Mouse (Mus musculus): Measurements from ENCODE around the gene Cd276. TPM values are rescaled to one million over a fixed set of nuclear protein-coding genes. Genes with fewer than 3 reads are reported as not detected.
"Not testable (repeated sequence)": the region's sequence is repeated elsewhere in the genome, so short reads cannot be mapped to it uniquely, and the experiment has no call there.

Cd276 gene
- 56.3 and 57.3 TPM in 2 replicates for polyA plus RNA-seq (2016; fragmentation: Nextera tagmentation; extraction: Ambion mirVana)

- Histone ChIP-seq H3K9ac (peak within 1 kb of the TSS; percentile 94), H3K27me3 (no peaks in the 10 kb centered on the region), H3K9me3 (no peaks in the 10 kb centered on the region), H3K27ac (peak within 1 kb of the TSS; percentile 95), H3K36me3 (no peaks in the 10 kb centered on the region), H3K4me3 (peak within 1 kb of the TSS; percentile 77), H3K4me1 (peaks cover 17% of the 10 kb centered on the region; the same call in 1 of the 2 replicates), H3K4me2 (replicated peaks) (peak within 1 kb of the TSS; percentile 62)
- WGBS, result under 1% methylated on average over 68 of the region's 68 CpGs
- peak; percentile 81 for ATAC-seq (ENCODE audit: insufficient number of reproducible peaks, insufficient read depth, low FRiP score, low TSS enrichment)
Measured at GRCm38 (mm10) chr9:58554908-58555684, at the start of gene Cd276. Gene Cd276, minus strand, starts transcription at chr9:58555437.

GRCm38 (mm10) chr9:58595313-58595712, 40.1 kb upstream of the Cd276 start:
- no peaks in the 10 kb centered on the region for H3K9me3 ChIP-seq
- H3K36me3 ChIP-seq, result no peaks in the 10 kb centered on the region
- H3K27me3 ChIP-seq, result no peaks in the 10 kb centered on the region
- no peak overlapping the region for H3K9ac ChIP-seq
- H3K4me1 ChIP-seq, result no peaks in the 10 kb centered on the region
- 98% methylated on average over 1 of the region's 1 CpGs for WGBS
- no peak for ATAC-seq (ENCODE audit: insufficient number of reproducible peaks, insufficient read depth, low FRiP score, low TSS enrichment)
- H3K4me2 ChIP-seq (replicated peaks), result no peak overlapping the region
- H3K4me3 ChIP-seq, result no peak overlapping the region
- no peak overlapping the region for H3K27ac ChIP-seq

GRCm38 (mm10) chr9:58588657-58589056, 33.4 kb upstream of the Cd276 start:
- no peak overlapping the region for H3K9ac ChIP-seq
- H3K4me3 ChIP-seq, result no peak overlapping the region
- no peaks in the 10 kb centered on the region for H3K27me3 ChIP-seq
- H3K4me1 ChIP-seq, result peaks cover 6% of the 10 kb centered on the region; the same call in 1 of the 2 replicates
- no peak overlapping the region for H3K4me2 ChIP-seq (replicated peaks)
- H3K36me3 ChIP-seq, result no peaks in the 10 kb centered on the region
- H3K9me3 ChIP-seq, result no peaks in the 10 kb centered on the region
- ATAC-seq (ENCODE audit: insufficient number of reproducible peaks, insufficient read depth, low FRiP score, low TSS enrichment), result no peak
- no peak overlapping the region for H3K27ac ChIP-seq
- 91% methylated on average over 4 of the region's 4 CpGs for WGBS

GRCm38 (mm10) chr9:58584323-58584722, 29.1 kb upstream of the Cd276 start:
- no peak overlapping the region for H3K4me2 ChIP-seq (replicated peaks)
- peaks cover 15% of the 10 kb centered on the region; the same call in 1 of the 2 replicates for H3K4me1 ChIP-seq
- 88% methylated on average over 1 of the region's 1 CpGs for WGBS
- no peak overlapping the region for H3K9ac ChIP-seq
- no peak for ATAC-seq (ENCODE audit: insufficient number of reproducible peaks, insufficient read depth, low FRiP score, low TSS enrichment)
- H3K36me3 ChIP-seq, result no peaks in the 10 kb centered on the region
- no peaks in the 10 kb centered on the region for H3K27me3 ChIP-seq
- no peak overlapping the region for H3K27ac ChIP-seq
- H3K4me3 ChIP-seq, result no peak overlapping the region
- H3K9me3 ChIP-seq, result no peaks in the 10 kb centered on the region

- Histone ChIP-seq H3K4me3 (peak overlapping the region; percentile 93), H3K4me1 (peaks cover 15% of the 10 kb centered on the region; the same call in 1 of the 2 replicates), H3K27ac (peak overlapping the region; percentile 98), H3K9me3 (no peaks in the 10 kb centered on the region), H3K27me3 (no peaks in the 10 kb centered on the region), H3K4me2 (replicated peaks) (peak overlapping the region; percentile 64), H3K9ac (peak overlapping the region; percentile 98), H3K36me3 (no peaks in the 10 kb centered on the region)
- no peak for ATAC-seq (ENCODE audit: insufficient number of reproducible peaks, insufficient read depth, low FRiP score, low TSS enrichment)
- WGBS, result 2% methylated on average over 8 of the region's 8 CpGs
Measured at GRCm38 (mm10) chr9:58583267-58583641, 28.0 kb upstream of the Cd276 start.

GRCm38 (mm10) chr9:58582581-58583266, 27.5 kb upstream of the Cd276 start:
- no peaks in the 10 kb centered on the region for H3K27me3 ChIP-seq
- peak overlapping the region; percentile 93 for H3K4me3 ChIP-seq
- peak overlapping the region; percentile 98 for H3K27ac ChIP-seq
- H3K36me3 ChIP-seq, result no peaks in the 10 kb centered on the region
- ATAC-seq (ENCODE audit: insufficient number of reproducible peaks, insufficient read depth, low FRiP score, low TSS enrichment), result peak; percentile 83
- peak overlapping the region; percentile 64 for H3K4me2 ChIP-seq (replicated peaks)
- H3K4me1 ChIP-seq, result peaks cover 15% of the 10 kb centered on the region; the same call in 1 of the 2 replicates
- under 1% methylated on average over 42 of the region's 42 CpGs for WGBS
- H3K9me3 ChIP-seq, result no peaks in the 10 kb centered on the region
- peak overlapping the region; percentile 98 for H3K9ac ChIP-seq

GRCm38 (mm10) chr9:58581958-58582540, 26.8 kb upstream of the Cd276 start, which contains the start of gene Nptn:
Gene Nptn, plus strand, starts transcription at chr9:58582240.
- Histone ChIP-seq H3K36me3 (no peaks in the 10 kb centered on the region), H3K4me1 (peaks cover 15% of the 10 kb centered on the region; the same call in 1 of the 2 replicates), H3K4me2 (replicated peaks) (peak within 1 kb of the TSS; percentile 64), H3K4me3 (peak within 1 kb of the TSS; percentile 93), H3K9ac (peak within 1 kb of the TSS; percentile 98), H3K9me3 (no peaks in the 10 kb centered on the region), H3K27me3 (no peaks in the 10 kb centered on the region), H3K27ac (peak within 1 kb of the TSS; percentile 98)
- ATAC-seq (ENCODE audit: insufficient number of reproducible peaks, insufficient read depth, low FRiP score, low TSS enrichment), result peak; percentile 97
- WGBS, result 2% methylated on average over 40 of the region's 56 CpGs

GRCm38 (mm10) chr9:58581283-58581930, 26.2 kb upstream of the Cd276 start:
- no peaks in the 10 kb centered on the region for H3K9me3 ChIP-seq
- H3K4me3 ChIP-seq, result peak overlapping the region; percentile 93
- no peaks in the 10 kb centered on the region for H3K27me3 ChIP-seq
- ATAC-seq (ENCODE audit: insufficient number of reproducible peaks, insufficient read depth, low FRiP score, low TSS enrichment), result peak; percentile 11; the same call in 1 of the 2 replicates
- H3K9ac ChIP-seq, result peak overlapping the region; percentile 50
- peak overlapping the region; percentile 61 for H3K4me2 ChIP-seq (replicated peaks)
- H3K27ac ChIP-seq, result peak overlapping the region; percentile 75
- no peaks in the 10 kb centered on the region for H3K36me3 ChIP-seq
- 28% methylated on average over 8 of the region's 8 CpGs for WGBS
- H3K4me1 ChIP-seq, result peaks cover 15% of the 10 kb centered on the region; the same call in 1 of the 2 replicates

GRCm38 (mm10) chr9:58580453-58581195, 25.4 kb upstream of the Cd276 start:
- ATAC-seq (ENCODE audit: insufficient number of reproducible peaks, insufficient read depth, low FRiP score, low TSS enrichment); H3K27ac ChIP-seq; H3K4me2 ChIP-seq (replicated peaks); H3K4me3 ChIP-seq; H3K9me3 ChIP-seq; H3K9ac ChIP-seq; H3K36me3 ChIP-seq; H3K27me3 ChIP-seq: not testable (repeated sequence)
- peaks cover 15% of the 10 kb centered on the region; the same call in 1 of the 2 replicates for H3K4me1 ChIP-seq
- 74% methylated on average over 10 of the region's 10 CpGs for WGBS

- Histone ChIP-seq H3K9ac (no peak overlapping the region), H3K4me1 (peaks cover 9% of the 10 kb centered on the region; the same call in 1 of the 2 replicates), H3K9me3 (no peaks in the 10 kb centered on the region), H3K4me2 (replicated peaks) (no peak overlapping the region), H3K27ac (no peak overlapping the region), H3K36me3 (no peaks in the 10 kb centered on the region), H3K4me3 (no peak overlapping the region), H3K27me3 (no peaks in the 10 kb centered on the region)
- WGBS, result 22% methylated on average over 3 of the region's 3 CpGs
- no peak for ATAC-seq (ENCODE audit: insufficient number of reproducible peaks, insufficient read depth, low FRiP score, low TSS enrichment)
Measured at GRCm38 (mm10) chr9:58578669-58579068, 23.4 kb upstream of the Cd276 start.

Measured in embryonic facial prominence, embryonic 12.5 days (tissue).